Mouse (Mus musculus): ENCODE data around the gene Msantd1. TPM values are rescaled to one million over a fixed set of nuclear protein-coding genes. Genes with fewer than 3 reads are reported as not detected.

Msantd1 gene
- total RNA-seq, 2 experiments from 2014 or later: 7.6 to 8.0 TPM

GRCm38 (mm10) chr5:34956151-34956550 lies 48.3 kb downstream of the Msantd1 start:
- intact Hi-C loops (cut with DNase I): no loop called here

DNA sequence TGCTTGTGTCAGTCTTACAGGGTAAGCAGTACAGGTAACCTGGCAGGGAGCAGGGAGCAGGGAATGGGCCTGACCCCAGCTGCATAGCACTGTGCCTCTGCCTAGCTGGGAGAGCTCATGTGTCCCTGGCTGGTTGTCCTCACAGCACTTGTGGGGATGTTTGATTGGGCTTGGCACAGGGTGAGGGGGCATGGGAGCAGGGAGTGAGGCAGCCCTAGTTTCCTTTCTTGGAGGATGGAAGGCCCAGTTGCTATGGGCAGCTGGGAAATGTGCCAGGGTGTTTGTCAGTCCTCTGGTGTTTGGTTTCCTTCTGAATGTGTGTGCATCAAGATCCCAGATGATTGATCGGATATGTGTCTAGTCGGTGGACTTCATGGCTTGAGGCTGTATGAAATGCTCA lies 49.2 kb downstream of the Msantd1 start:
- DNase-seq (ENCODE audit: low spot score in 2 of 2): peak; percentile 30 to 44
- intact Hi-C loops (cut with DNase I): no loop called here

More at GRCm38 (mm10) chr5:34956151-34956550, 48.3 kb downstream of the Msantd1 start:
- no peak for DNase-seq (ENCODE audit: low spot score in 2 of 2)

- intact Hi-C loops (cut with DNase I): no loop called here
- no peak for DNase-seq (ENCODE audit: low spot score in 2 of 2)
Observed at GRCm38 (mm10) chr5:34960021-34960420, 52.2 kb downstream of the Msantd1 start.

DNA sequence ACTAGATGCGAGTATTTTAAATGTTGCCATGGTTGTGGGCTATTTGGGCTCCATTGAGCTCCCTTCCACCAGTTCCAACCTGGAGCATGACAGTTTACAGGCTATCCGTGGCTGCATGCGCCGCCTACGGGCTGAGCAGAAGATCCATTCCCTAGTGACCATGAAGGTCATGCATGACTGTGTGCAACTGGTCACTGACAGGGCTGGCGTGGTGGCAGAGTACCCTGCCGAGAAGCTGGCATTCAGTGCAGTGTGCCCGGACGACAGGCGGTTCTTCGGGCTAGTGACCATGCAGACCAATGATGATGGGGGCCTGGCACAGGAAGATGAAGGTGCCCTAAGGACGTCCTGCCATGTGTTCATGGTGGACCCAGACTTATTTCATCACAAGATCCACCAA lies 57.7 kb downstream of the Msantd1 start:
- no peak for DNase-seq (ENCODE audit: low spot score in 2 of 2)
- intact Hi-C loops (cut with DNase I): no loop called here

- intact Hi-C loops (cut with DNase I): no loop called here
- no peak for DNase-seq (ENCODE audit: low spot score in 2 of 2)
Observed at GRCm38 (mm10) chr5:34968386-34968785, 60.6 kb downstream of the Msantd1 start.

- DNase-seq (ENCODE audit: low spot score in 2 of 2): no peak
- intact Hi-C loops (cut with DNase I): no loop called here
Observed at GRCm38 (mm10) chr5:34972471-34972870, 64.7 kb downstream of the Msantd1 start.

Other genes with a start within 250 kb of the Msantd1 start
- 10 to 100 TPM; 13.0 to 15.0 TPM for gene Nop14, start 247.9 kb upstream of the Msantd1 start, total RNA-seq (2021)
- gene Grk4, start 247.6 kb upstream of the Msantd1 start, total RNA-seq (2021): 1 to 10 TPM; 2.1 to 3.4 TPM
- 10 to 100 TPM; 79.2 to 82.5 TPM for gene Htt, start 146.3 kb upstream of the Msantd1 start, total RNA-seq (2021)
- 10 to 100 TPM; 52.3 to 62.3 TPM for gene Rgs12, start 41.4 kb downstream of the Msantd1 start, total RNA-seq (2021)
- 1 to 10 TPM; 1.1 TPM for gene Hgfac, start 133.5 kb downstream of the Msantd1 start, total RNA-seq (2021)
- gene Dok7, start 148.8 kb downstream of the Msantd1 start, total RNA-seq (2021): 10 to 100 TPM; 19.6 to 20.0 TPM
- 100 to 1,000 TPM; 128 to 143 TPM for gene Lrpap1, start 197.8 kb downstream of the Msantd1 start, total RNA-seq (2021)